Mouse (Mus musculus) ovary, adult 2 months (tissue): ENCODE results near the gene Nkx2-4. TPM values are rescaled to one million over a fixed set of nuclear protein-coding genes. Genes with fewer than 3 reads are reported as not detected.

Source experiments
- polyA plus RNA-seq: library from polyadenylated mRNA; depleted of rRNA; stranded (reverse); fragments of >200 nt; gene quantifications from 2 replicates; pipeline ENCODE4 v1.2.3, GENCODE M21; 2012; rRNA removed

Nkx2-4 gene
- not detected in 2 replicates for polyA plus RNA-seq

DNA sequence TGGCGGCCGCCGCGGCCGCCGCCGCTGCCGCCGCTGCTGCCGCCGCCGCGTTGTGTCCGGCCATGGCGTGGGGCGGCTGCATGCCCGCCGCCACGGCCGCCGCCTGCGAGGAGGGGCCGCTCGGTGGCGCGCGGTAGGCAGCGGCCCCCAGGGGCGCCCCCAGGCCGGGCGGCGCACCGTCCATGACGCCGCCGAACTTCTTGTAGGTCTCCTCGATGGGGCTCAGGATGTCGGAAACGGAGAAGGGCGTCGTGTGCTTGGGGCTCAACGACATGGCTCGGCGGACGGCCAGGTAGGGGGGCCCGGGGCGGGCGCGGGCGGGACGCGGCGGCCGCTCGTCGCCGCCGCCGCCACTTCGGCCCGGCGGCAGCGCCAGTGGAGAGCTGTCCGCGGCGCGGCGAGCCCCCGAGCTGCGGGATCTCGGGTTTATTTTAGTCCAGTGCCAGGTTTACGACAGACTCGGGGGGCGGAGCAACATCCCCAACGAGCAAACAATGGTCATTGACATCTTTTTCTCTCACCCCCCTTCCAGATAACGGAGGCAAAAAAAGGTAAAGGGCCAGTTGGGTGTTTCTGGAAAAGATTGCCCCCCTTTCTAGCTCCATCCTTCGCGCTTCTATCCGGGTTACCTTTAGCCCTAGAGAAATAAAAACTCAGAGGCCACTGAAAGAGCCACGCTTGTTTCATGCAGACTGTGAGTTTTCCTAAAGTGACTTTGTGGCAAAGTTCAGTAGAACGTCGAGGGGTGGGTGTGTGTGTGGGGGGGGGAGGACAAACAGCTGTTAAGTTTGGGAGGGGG, at the start of gene Nkx2-4:
Nkx2-4 (minus strand) TSS at position 374 of the 799 bp plus-strand sequence.

Other genes starting within 250 kb of the Nkx2-4 start
- gene Kiz, start 229.6 kb downstream of the Nkx2-4 start, polyA plus RNA-seq: 3.7 TPM in 2 replicates
- gene Xrn2, start 72.4 kb downstream of the Nkx2-4 start, polyA plus RNA-seq: 10.8 and 14.9 TPM in 2 replicates
- not detected in 2 replicates for gene Nkx2-2, start 108.8 kb upstream of the Nkx2-4 start, polyA plus RNA-seq